Mouse (Mus musculus): Measurements from ENCODE around the gene Iqcc.
A peak's percentile ranks its signal among the peaks of the same experiment; 100 is the strongest.

Iqcc gene

GRCm38 (mm10) chr4:129618786-129619691, at the start of gene Iqcc:
Iqcc (minus strand) TSS chr4:129619099.
- DNase-seq (ENCODE audit: low read depth, low spot score): peak; percentile 98

GRCm38 (mm10) chr4:129662255-129662813, 43.4 kb upstream of the Iqcc start:
- DNase-seq (ENCODE audit: low read depth, low spot score): no peak

DNA sequence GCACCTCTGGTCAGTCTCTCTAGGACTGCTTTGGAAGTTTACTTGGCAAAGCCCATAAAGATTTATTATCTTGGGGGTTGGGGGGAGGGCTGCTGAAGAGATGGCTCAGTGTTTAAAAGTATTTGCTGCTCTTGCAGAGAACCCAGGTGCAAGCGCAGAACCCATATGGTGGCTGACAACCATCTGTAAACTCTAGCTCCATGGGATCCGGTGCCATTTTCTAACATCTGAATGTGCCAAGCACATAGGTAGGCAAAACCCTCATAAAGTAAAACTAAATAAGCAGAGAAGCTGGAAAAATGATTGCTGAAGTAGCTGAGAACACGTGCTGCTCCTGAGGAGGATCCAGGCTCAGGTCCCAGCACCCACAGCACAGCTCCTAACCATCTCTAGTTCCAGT, 42.7 kb upstream of the Iqcc start:
- no peak for DNase-seq (ENCODE audit: low read depth, low spot score)

DNA sequence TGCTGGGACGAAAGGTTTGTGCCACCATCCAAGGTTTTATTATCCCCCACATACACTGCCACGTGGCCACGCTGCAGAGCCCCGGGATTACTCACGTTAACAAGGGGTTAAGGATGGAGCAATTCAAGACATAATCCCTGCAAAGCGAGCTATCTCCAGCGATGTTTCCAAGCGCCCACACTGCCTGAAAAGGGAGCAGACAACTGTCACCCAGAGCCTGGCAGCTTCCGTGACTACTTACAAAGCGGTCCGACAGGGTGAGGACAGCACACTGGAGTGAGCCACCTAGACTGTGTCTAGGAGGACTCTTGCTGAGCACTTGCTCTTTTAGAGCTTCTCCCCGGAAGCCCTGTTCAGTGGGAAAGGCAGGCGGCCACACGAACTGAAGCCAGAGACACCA, 35.9 kb upstream of the Iqcc start:
- no peak for DNase-seq (ENCODE audit: low read depth, low spot score)

DNA sequence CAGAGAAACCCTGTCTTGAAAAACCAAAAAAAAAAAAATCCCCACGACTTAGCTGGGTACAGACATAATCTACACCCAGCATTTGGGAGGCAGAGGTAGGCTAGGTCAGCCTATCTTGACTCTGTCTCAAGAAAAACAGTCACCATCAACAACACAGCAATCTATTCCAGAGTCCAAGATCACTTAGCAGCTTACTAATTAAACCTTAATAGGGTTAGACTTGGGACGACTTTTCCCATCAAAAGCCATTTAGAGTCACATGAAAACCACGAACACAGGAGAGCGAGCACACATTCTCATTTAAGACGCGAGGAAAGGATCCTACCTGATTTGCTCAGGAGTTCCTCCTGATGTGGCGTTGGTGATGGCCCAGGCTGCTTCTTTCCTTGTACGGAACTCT, 31.5 kb upstream of the Iqcc start:
- DNase-seq (ENCODE audit: low read depth, low spot score): no peak

DNA sequence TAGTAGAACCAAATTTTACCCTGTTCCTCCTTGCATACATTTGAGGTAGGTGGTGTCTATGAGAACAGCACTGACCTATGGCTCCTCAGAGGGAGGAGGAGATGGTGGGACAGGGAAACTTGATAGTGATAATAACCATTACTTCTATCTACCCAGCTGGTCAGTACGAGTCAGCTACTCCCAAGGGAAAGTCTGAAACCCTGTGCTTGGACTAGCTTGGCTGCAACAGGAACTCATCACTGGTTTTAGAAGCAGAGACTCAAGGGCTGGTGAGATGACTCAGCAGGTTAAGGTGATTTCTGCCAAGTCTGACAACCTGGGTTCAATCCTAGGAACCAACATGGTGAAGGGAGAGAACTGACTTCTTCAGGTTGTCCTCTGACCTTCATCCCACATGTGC, 29.8 kb upstream of the Iqcc start:
- no peak for DNase-seq (ENCODE audit: low read depth, low spot score)

DNA sequence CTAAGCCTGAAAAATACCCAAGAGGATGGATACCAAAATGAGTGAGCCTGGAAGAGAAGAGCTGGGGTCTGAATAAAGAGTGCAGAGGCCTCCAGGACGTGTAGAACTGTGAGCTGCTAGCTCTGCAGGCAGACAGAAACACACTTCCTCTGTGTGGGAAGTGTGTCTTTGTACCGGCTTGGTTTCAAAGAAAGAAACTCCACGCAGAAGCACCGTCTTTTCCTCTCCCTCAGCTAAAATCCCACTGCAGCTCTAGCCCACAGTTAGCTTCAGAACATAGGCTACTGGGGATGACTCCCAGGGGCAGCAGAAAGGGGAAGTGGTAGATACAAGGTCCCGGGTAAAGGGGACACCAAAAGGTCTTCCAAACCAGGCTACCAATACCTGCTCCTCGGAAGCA, 26.3 kb upstream of the Iqcc start:
- no peak for DNase-seq (ENCODE audit: low read depth, low spot score)

- no peak for DNase-seq (ENCODE audit: low read depth, low spot score)
These were observed 22.9 kb upstream of the Iqcc start for GRCm38 (mm10) chr4:129641756-129642155.

- DNase-seq (ENCODE audit: low read depth, low spot score): peak; percentile 94
These were observed 22.0 kb upstream of the Iqcc start, which contains the start of gene Txlna for GRCm38 (mm10) chr4:129640638-129641467. Txlna (minus strand) TSS chr4:129641065.

GRCm38 (mm10) chr4:129640101-129640637, 21.3 kb upstream of the Iqcc start:
- DNase-seq (ENCODE audit: low read depth, low spot score): peak; percentile 28

- DNase-seq (ENCODE audit: low read depth, low spot score): no peak
These were observed 20.3 kb upstream of the Iqcc start for GRCm38 (mm10) chr4:129639221-129639620.

GRCm38 (mm10) chr4:129633852-129634251, 15.0 kb upstream of the Iqcc start:
- no peak for DNase-seq (ENCODE audit: low read depth, low spot score)

GRCm38 (mm10) chr4:129631867-129632266, 13.0 kb upstream of the Iqcc start:
- no peak for DNase-seq (ENCODE audit: low read depth, low spot score)

- DNase-seq (ENCODE audit: low read depth, low spot score): no peak
These were observed 12.0 kb upstream of the Iqcc start for GRCm38 (mm10) chr4:129630944-129631343.

GRCm38 (mm10) chr4:129626035-129626434, 7.1 kb upstream of the Iqcc start:
- DNase-seq (ENCODE audit: low read depth, low spot score): no peak

DNA sequence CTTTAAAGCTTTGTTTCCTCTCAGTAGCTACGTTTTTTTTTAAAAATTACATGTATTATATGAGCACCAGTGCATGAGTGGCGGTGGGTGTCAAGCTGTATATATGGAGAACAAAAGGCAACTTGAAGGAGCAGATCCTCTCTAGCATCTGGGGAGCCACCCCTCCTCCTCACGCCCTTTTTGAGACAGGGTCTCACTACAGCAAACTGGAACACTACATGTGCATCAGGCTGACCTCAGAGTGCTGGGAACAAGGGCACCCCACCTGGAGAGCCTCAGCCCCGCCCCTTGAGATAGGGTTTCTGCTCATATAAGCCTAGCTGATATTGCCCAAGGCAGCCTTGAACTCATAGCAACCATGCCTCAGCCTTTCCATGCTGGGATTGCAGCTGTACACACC, 6.6 kb upstream of the Iqcc start:
- no peak for DNase-seq (ENCODE audit: low read depth, low spot score)

DNA sequence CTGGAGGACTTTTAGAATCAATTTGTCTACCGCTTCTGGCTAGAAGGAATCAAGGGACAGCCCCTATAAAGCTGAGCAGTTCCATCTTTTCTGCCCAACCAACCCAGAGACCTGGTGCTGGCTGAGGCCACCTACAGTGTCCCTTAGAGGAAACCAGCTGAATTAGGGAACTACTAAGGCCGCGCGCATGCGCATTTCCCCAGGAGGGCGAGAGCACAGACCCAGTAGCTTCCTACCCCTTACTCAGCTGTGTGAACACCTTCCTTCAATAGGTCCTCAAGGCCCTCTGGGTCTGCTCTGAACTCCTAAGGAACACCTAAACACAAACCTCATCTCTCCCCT, 6.1 kb upstream of the Iqcc start:
- DNase-seq (ENCODE audit: low read depth, low spot score): peak; percentile 79

- peak; percentile 95 for DNase-seq (ENCODE audit: low read depth, low spot score)
These were observed 5.6 kb upstream of the Iqcc start for GRCm38 (mm10) chr4:129624281-129625028.

DNA sequence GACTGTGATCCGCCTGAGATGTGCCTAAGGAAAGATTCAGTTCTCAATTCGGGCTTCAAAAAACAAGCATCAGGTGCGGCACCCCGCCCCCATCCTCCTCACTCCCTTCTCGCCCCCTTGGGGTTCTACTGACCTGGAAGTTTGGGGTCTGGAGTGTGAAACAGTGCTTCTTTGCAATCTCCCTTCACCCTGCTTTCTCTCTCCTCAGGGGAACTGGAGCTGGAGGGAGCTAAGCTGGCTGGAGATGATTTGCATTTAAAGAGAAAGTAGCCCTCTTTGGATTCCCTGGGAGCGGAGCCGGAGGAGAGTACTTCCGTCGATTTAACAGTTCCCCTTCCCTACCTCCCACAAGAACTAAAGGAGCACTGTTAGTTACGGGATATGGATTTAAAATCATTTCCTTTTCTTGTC, 4.8 kb upstream of the Iqcc start, which contains the start of gene Ccdc28b:
Gene Ccdc28b, minus strand, starts transcription at position 267 of the 411 bp plus-strand sequence.
- no peak for DNase-seq (ENCODE audit: low read depth, low spot score)

- DNase-seq (ENCODE audit: low read depth, low spot score): no peak
These were observed 4.1 kb upstream of the Iqcc start for GRCm38 (mm10) chr4:129622803-129623535.
